Mouse (Mus musculus): ENCODE results near the gene Aip. TPM values are rescaled to one million over a fixed set of nuclear protein-coding genes. Genes with fewer than 3 reads are reported as not detected.

Gene Aip
- polyA plus RNA-seq, 1 experiment from 2014 or later: 35.8 TPM

- Histone ChIP-seq H3K4me1 (replicated peaks) (peaks cover 60% of the 10 kb centered on the region), H3K4me2 (peak overlapping the region; percentile 80), H3K27ac (replicated peaks) (no peak overlapping the region), H3K9me3 (replicated peaks) (no peaks in the 10 kb centered on the region), H3K4me3 (replicated peaks) (no peak overlapping the region), H3K36me3 (replicated peaks) (peaks cover 27% of the 10 kb centered on the region), H3K9ac (no peak overlapping the region), H3K27me3 (no peaks in the 10 kb centered on the region)
- no peak for ATAC-seq (ENCODE audit: insufficient read depth)
- 86% methylated on average over 2 of the region's 2 CpGs for WGBS (ENCODE audit: insufficient replicate concordance)
Measured at GRCm38 (mm10) chr19:4120496-4120895, 5.2 kb downstream of the Aip start.

- Histone ChIP-seq H3K9ac (no peak overlapping the region), H3K36me3 (replicated peaks) (peaks cover 33% of the 10 kb centered on the region), H3K4me2 (peak overlapping the region; percentile 80; the same call in 1 of the 2 replicates), H3K27me3 (no peaks in the 10 kb centered on the region), H3K4me1 (replicated peaks) (peaks cover 55% of the 10 kb centered on the region), H3K4me3 (replicated peaks) (no peak overlapping the region), H3K9me3 (replicated peaks) (no peaks in the 10 kb centered on the region), H3K27ac (replicated peaks) (no peak overlapping the region)
- no peak for ATAC-seq (ENCODE audit: insufficient read depth)
- 56% methylated on average over 6 of the region's 6 CpGs for WGBS (ENCODE audit: insufficient replicate concordance)
Measured at GRCm38 (mm10) chr19:4119716-4120487, 5.8 kb downstream of the Aip start.

- H3K9me3 ChIP-seq (replicated peaks): no peaks in the 10 kb centered on the region
- WGBS (ENCODE audit: insufficient replicate concordance): 77% methylated on average over 2 of the region's 2 CpGs
- H3K4me2 ChIP-seq: no peak overlapping the region
- H3K9ac ChIP-seq: no peak overlapping the region
- no peak for ATAC-seq (ENCODE audit: insufficient read depth)
- H3K4me3 ChIP-seq (replicated peaks): no peak overlapping the region
- peaks cover 45% of the 10 kb centered on the region for H3K36me3 ChIP-seq (replicated peaks)
- peaks cover 53% of the 10 kb centered on the region for H3K4me1 ChIP-seq (replicated peaks)
- H3K27ac ChIP-seq (replicated peaks): no peak overlapping the region
- H3K27me3 ChIP-seq: no peaks in the 10 kb centered on the region
Measured at GRCm38 (mm10) chr19:4118350-4118749, 7.3 kb downstream of the Aip start.

GRCm38 (mm10) chr19:4117006-4117405 is 8.7 kb downstream of the Aip start:
- 92% methylated on average over 7 of the region's 7 CpGs for WGBS (ENCODE audit: insufficient replicate concordance)
- no peak overlapping the region for H3K4me3 ChIP-seq (replicated peaks)
- peaks cover 53% of the 10 kb centered on the region for H3K4me1 ChIP-seq (replicated peaks)
- no peak overlapping the region for H3K9ac ChIP-seq
- H3K27ac ChIP-seq (replicated peaks): no peak overlapping the region
- H3K27me3 ChIP-seq: no peaks in the 10 kb centered on the region
- no peak for ATAC-seq (ENCODE audit: insufficient read depth)
- peaks cover 57% of the 10 kb centered on the region for H3K36me3 ChIP-seq (replicated peaks)
- H3K4me2 ChIP-seq: no peak overlapping the region
- H3K9me3 ChIP-seq (replicated peaks): no peaks in the 10 kb centered on the region

- H3K4me2 ChIP-seq: no peak overlapping the region
- 84% methylated on average over 11 of the region's 11 CpGs for WGBS (ENCODE audit: insufficient replicate concordance)
- no peak for ATAC-seq (ENCODE audit: insufficient read depth)
- no peak overlapping the region for H3K4me3 ChIP-seq (replicated peaks)
- H3K36me3 ChIP-seq (replicated peaks): peaks cover 62% of the 10 kb centered on the region
- no peak overlapping the region for H3K27ac ChIP-seq (replicated peaks)
- peaks cover 46% of the 10 kb centered on the region for H3K4me1 ChIP-seq (replicated peaks)
- H3K9me3 ChIP-seq (replicated peaks): no peaks in the 10 kb centered on the region
- H3K27me3 ChIP-seq: no peaks in the 10 kb centered on the region
- no peak overlapping the region for H3K9ac ChIP-seq
Measured at GRCm38 (mm10) chr19:4115816-4116215, 9.8 kb downstream of the Aip start.

- no peak overlapping the region for H3K27ac ChIP-seq (replicated peaks)
- H3K9me3 ChIP-seq (replicated peaks): no peaks in the 10 kb centered on the region
- H3K4me1 ChIP-seq (replicated peaks): peaks cover 40% of the 10 kb centered on the region
- no peak overlapping the region for H3K9ac ChIP-seq
- no peak for ATAC-seq (ENCODE audit: insufficient read depth)
- no peak overlapping the region for H3K4me2 ChIP-seq
- peaks cover 62% of the 10 kb centered on the region for H3K36me3 ChIP-seq (replicated peaks)
- 81% methylated on average over 10 of the region's 10 CpGs for WGBS (ENCODE audit: insufficient replicate concordance)
- H3K27me3 ChIP-seq: no peaks in the 10 kb centered on the region
- no peak overlapping the region for H3K4me3 ChIP-seq (replicated peaks)
Measured at GRCm38 (mm10) chr19:4115144-4115543, 10.5 kb downstream of the Aip start.

- Histone ChIP-seq H3K36me3 (replicated peaks) (peaks cover 62% of the 10 kb centered on the region), H3K4me2 (no peak overlapping the region), H3K4me1 (replicated peaks) (peaks cover 34% of the 10 kb centered on the region), H3K9me3 (replicated peaks) (no peaks in the 10 kb centered on the region), H3K27me3 (no peaks in the 10 kb centered on the region), H3K9ac (no peak overlapping the region), H3K4me3 (replicated peaks) (no peak overlapping the region), H3K27ac (replicated peaks) (peak overlapping the region; percentile 66; the same call in 1 of the 2 replicates)
- ATAC-seq (ENCODE audit: insufficient read depth): no peak
- WGBS (ENCODE audit: insufficient replicate concordance): 83% methylated on average over 10 of the region's 10 CpGs
Measured at GRCm38 (mm10) chr19:4114551-4114950, 11.1 kb downstream of the Aip start.

GRCm38 (mm10) chr19:4113806-4114230 is 11.8 kb downstream of the Aip start:
- Histone ChIP-seq H3K4me2 (peak overlapping the region; percentile 56), H3K27me3 (no peaks in the 10 kb centered on the region), H3K27ac (replicated peaks) (peak overlapping the region; percentile 66), H3K36me3 (replicated peaks) (peaks cover 62% of the 10 kb centered on the region), H3K9me3 (replicated peaks) (no peaks in the 10 kb centered on the region), H3K4me1 (replicated peaks) (peaks cover 31% of the 10 kb centered on the region), H3K4me3 (replicated peaks) (peak overlapping the region; percentile 12; the same call in 1 of the 2 replicates), H3K9ac (peak overlapping the region; percentile 15)
- peak; percentile 19; the same call in 1 of the 2 replicates for ATAC-seq (ENCODE audit: insufficient read depth)
- WGBS (ENCODE audit: insufficient replicate concordance): 7% methylated on average over 5 of the region's 5 CpGs

GRCm38 (mm10) chr19:4113186-4113805 is 12.4 kb downstream of the Aip start:
- peaks cover 31% of the 10 kb centered on the region for H3K4me1 ChIP-seq (replicated peaks)
- peak overlapping the region; percentile 66 for H3K27ac ChIP-seq (replicated peaks)
- peak overlapping the region; percentile 56 for H3K4me2 ChIP-seq
- peak overlapping the region; percentile 12; the same call in 1 of the 2 replicates for H3K4me3 ChIP-seq (replicated peaks)
- H3K36me3 ChIP-seq (replicated peaks): peaks cover 62% of the 10 kb centered on the region
- WGBS (ENCODE audit: insufficient replicate concordance): 25% methylated on average over 13 of the region's 13 CpGs
- ATAC-seq (ENCODE audit: insufficient read depth): peak; percentile 72
- no peaks in the 10 kb centered on the region for H3K27me3 ChIP-seq
- no peaks in the 10 kb centered on the region for H3K9me3 ChIP-seq (replicated peaks)
- H3K9ac ChIP-seq: peak overlapping the region; percentile 15

GRCm38 (mm10) chr19:4112063-4112960 is 13.3 kb downstream of the Aip start:
- H3K4me1 ChIP-seq (replicated peaks): peaks cover 31% of the 10 kb centered on the region
- no peak for ATAC-seq (ENCODE audit: insufficient read depth)
- peak overlapping the region; percentile 66; the same call in 1 of the 2 replicates for H3K27ac ChIP-seq (replicated peaks)
- H3K9me3 ChIP-seq (replicated peaks): no peaks in the 10 kb centered on the region
- peaks cover 54% of the 10 kb centered on the region for H3K36me3 ChIP-seq (replicated peaks)
- WGBS (ENCODE audit: insufficient replicate concordance): 85% methylated on average over 26 of the region's 26 CpGs
- H3K9ac ChIP-seq: no peak overlapping the region
- no peak overlapping the region for H3K4me2 ChIP-seq
- no peaks in the 10 kb centered on the region for H3K27me3 ChIP-seq
- no peak overlapping the region for H3K4me3 ChIP-seq (replicated peaks)

All from liver, embryonic 15.5 days (tissue).